Mouse (Mus musculus) kidney, adult 8-10 months (tissue): ENCODE data around the gene Tstd1.

Source experiments
- DNase-seq, 2 experiments: peaks; one replicate each; pipeline ENCODE4 v3.0.0; 2022

Gene Tstd1

DNA sequence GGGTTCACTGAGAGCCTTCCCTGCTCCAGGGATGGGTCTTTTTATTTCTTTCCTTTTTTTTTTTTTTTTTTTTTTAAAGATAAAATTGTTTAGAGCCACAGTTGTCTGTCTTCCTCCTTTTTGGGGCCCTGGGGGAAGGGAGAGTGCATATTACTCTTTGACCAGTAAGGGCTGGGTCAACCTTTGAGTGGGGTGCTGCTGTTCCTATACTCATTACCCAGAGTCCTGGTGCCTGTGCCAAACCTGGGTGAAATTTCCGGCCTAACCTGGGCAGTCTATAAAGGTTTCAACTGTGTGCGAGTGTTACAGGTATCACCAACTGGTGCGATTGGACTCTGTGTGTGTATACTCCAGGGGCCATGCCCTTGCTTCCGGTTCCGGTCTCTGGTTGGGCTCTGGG is at the start of gene Tstd1:
Tstd1 (plus strand) TSS at position 213 of the 400 bp plus-strand sequence.
- peak; percentile 85 to 87 for DNase-seq

DNA sequence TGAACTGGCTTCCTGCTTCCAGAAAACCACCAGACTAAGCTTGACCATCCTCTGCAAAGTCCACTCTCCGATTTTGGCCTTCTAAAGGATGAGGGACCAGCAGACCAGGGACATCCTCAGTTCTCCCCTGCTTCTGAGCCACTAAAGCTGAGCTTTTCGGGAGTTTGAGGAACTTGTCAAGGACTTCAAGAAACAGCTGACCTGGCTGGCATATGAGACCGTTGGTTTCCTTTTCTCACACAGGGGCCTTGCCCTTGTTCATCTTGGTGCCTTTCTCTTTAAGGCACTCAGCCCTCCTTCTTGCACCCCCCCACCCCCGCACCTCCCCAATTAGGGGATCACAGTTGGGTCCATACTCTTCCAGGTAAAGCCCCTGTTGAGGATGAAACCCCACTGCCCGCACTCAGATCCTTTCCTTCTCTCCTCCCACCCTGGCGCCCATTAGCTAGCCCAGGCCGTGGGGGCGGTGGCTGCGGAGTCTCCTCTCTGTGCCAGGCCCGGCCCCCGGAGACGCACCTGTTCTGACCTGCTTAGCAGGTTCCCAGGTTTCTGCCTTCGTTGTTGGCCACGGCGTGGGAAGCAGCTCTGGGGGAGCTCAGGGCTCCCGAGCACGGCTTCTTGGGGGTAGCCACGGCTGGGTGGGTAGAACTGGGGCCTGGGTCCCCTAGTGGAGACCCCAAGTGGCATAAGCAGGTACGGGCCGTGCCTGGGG is 48.7 kb upstream of the Tstd1 start, which contains the start of gene Nectin4:
Nectin4 (plus strand) TSS at position 255 of the 712 bp plus-strand sequence.
- DNase-seq = peak in 1 of 2 experiments; percentile 28

GRCm38 (mm10) chr1:171372880-171373279 is 45.8 kb upstream of the Tstd1 start:
- DNase-seq = no peak

GRCm38 (mm10) chr1:171373946-171374345 is 44.7 kb upstream of the Tstd1 start:
- DNase-seq = no peak

DNA sequence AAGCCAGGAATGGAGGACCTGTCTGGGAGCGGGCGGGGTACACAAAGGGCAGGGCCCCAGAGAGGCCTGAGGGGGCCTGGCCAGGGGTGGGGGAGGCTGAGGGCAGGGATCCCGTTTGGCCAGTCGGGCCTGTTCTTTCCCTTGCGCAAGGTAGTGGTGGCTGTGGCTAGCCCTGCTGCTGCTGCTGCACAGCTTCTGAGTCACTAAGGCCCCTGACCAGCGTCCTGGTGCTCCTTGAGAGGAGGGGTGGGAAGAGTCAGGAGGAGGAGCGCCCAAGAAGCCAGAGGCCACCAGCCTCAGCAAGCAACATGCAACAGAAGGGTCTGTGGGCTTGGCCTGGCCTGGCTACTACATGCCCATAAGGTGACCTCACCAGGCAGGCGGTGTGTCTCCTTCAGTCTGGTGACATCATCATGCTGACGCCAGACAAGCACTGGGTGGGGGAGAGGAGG is 43.0 kb upstream of the Tstd1 start:
- DNase-seq = no peak

DNA sequence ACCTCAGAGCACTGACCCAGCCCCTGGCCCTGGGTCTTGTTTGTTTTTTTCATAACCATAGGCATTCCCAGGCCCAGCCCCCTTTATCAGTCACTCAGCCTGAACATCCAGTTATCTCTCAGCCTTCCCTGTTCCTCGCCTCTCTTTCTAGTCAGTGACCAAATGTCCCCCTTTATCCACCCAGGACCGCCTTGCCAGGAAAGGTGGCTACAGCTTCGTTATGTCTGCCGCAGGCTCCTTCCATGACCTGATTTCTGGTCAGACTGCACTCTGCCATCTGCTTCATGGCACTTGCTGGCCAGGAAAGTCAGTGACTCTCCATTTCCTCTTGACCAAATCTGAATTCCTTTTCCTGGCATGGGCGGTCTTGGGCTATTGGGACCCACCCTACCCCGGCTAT is 40.4 kb upstream of the Tstd1 start:
- no peak for DNase-seq

- peak; percentile 55 to 75 for DNase-seq
Measured at GRCm38 (mm10) chr1:171379935-171380599, 38.6 kb upstream of the Tstd1 start.

- no peak for DNase-seq
Measured at GRCm38 (mm10) chr1:171382096-171382620, 36.5 kb upstream of the Tstd1 start.

- DNase-seq = no peak
Measured at GRCm38 (mm10) chr1:171384361-171384760, 34.3 kb upstream of the Tstd1 start.

GRCm38 (mm10) chr1:171385171-171385570 is 33.5 kb upstream of the Tstd1 start:
- no peak for DNase-seq

- no peak for DNase-seq
Measured at GRCm38 (mm10) chr1:171387099-171387498, 31.6 kb upstream of the Tstd1 start.

DNA sequence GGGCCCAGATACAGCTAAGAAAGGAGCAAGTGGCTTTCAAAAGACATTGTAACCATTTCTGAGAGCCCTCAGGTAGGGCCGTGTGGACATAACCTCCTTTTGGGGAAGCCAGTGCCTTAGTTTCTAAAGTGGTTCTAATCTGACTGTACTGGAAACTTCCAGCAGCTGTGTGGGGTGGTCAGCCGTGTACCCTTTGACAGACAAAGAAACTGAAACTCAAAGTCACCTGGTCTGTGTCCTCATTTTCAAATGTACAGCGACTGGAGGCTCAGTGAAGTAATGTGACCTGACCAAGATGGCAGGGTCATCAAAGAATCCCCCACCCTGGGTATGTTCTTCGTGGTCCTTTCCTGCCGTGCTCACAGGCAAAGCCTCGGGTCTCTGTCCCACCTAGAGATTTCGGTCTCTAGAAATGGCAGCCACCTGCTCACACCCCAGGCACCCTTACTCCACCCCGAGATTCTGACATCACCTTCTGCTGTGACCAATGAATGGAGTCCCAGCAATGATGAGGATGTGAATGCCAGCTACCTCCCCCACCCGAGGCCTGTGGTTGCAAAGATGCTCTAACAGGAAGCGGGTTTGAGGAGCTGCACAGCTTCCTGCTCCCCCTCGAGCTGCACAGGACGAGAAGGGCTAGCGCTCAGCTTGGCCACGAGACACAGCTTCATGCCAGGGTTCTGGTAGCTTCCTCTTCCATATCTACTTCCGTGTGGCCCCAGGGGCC is 30.1 kb upstream of the Tstd1 start, which contains the start of gene Arhgap30:
Arhgap30 (plus strand) TSS at position 579 of the 727 bp plus-strand sequence.
- DNase-seq = peak in 1 of 2 experiments; percentile 26

GRCm38 (mm10) chr1:171390101-171390500 is 28.6 kb upstream of the Tstd1 start:
- no peak for DNase-seq

GRCm38 (mm10) chr1:171401821-171402220 is 16.9 kb upstream of the Tstd1 start:
- DNase-seq = no peak

- no peak for DNase-seq
Measured at GRCm38 (mm10) chr1:171402991-171403390, 15.7 kb upstream of the Tstd1 start.

DNA sequence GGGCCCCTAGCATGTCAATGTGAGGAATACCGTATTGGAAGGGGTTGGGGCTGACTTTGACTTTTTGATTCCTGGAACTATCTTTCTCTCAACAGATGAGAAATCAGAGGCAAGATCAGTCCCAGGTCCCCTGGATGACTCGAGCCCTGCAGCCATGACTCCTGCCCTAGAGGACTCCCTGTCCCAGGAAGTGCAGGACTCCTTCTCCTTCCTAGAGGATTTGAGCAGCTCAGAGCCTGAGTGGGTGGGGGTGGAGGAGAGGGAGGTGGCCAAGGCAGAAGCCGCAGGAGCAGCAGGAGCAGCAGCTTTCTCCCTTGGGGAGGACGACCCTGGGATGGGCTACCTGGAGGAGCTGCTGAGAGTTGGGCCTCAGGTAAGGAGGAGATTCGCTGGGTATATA is 11.4 kb upstream of the Tstd1 start:
- DNase-seq = no peak

DNA sequence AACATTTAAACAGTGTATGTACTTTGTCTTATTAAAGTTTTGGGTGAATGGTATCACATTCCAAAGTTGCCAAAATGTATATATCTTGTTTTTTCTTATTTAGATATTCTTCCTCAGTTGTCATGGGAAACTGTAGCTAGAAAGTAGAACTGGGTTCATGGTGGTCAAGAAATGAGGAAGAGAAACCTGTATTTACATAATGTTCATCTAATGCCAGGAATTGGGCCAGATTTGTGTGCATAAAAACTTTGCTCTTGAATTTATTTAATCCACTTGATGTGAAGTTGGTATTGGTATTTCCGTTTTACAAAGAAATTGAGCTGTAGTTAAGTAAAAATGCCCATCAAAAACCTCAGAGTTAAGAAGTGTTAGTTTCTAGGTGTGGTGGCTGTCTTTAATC is 8.4 kb upstream of the Tstd1 start:
- DNase-seq = no peak

DNA sequence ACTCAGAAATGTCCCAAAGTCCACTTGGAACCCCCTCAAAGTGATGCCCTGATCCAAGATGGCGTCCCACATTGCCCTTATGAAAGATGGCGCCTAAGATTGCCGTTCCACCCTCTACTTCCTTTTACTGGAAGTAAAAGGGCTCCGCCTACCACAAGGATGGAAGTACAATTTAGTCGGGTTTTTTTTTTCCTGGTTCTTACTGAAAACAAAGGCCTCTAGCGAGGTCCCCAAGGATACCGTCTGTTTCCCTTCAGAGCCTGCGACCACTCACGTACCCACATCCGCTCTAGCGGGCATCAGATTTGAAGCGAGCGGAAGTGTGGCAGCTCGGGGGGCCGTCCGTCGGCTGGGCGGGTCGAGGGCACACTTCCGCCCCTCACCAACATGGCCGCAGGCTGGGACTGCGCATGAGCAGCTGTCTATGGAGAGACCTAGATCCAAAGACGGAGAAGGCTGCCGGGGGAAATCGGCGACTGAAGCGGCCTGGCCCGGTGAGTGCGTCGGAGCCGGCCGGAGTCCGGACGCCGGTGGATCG is 7.7 kb upstream of the Tstd1 start, which contains the start of gene Usf1:
Usf1 (plus strand) TSS at position 367 of the 538 bp plus-strand sequence.
- peak; percentile 94 to 95 for DNase-seq

DNA sequence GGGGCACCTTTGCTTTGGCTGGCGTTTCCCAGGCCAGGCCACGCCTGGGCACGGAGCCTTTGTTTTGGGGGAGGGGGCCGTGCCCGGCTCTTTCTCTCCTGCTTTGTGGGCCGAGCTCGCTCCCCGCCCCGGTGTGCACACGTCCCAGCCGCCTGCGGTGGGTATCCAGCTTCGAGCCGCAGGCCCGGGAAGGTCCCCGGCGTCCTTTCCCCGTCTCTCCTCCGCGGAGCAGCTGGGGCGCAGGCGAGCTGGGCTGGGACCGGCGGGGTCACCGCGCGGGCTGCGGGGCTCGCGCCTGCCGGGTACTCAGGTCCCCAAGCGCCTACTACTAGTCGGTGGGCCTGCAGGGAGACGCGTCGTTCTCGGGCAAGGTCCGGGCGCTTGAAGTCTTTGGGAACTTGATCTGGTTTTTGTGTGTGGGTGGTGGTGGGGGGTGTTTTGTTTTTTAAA is 7.2 kb upstream of the Tstd1 start:
- DNase-seq = no peak

DNA sequence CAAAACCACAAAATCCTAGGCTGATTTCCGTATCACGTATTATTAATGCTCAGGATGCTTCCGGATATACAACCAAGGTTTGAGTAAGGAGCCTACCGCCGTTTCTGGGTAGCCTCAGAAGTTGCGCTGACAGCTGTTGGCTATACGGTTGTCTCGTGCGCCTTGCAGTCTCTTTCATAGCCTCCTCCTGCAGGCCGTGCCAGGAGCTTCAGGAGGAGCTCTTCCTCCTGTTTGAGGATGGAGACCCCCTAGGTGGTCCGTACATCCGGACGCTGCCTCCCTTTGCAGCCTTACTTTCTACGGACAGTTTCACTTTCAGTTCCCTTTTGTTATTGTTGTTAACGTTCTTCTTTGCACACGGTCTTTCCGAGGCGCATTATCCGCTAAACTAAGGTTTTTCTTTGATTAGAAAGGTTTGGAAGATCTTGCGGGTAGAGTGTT is 6.7 kb upstream of the Tstd1 start:
- peak in 1 of 2 experiments; percentile 24 for DNase-seq

GRCm38 (mm10) chr1:171412446-171412845 is 6.2 kb upstream of the Tstd1 start:
- no peak for DNase-seq

GRCm38 (mm10) chr1:171413608-171414007 is 5.1 kb upstream of the Tstd1 start:
- no peak for DNase-seq
